Mouse (Mus musculus): Measurements from ENCODE around the gene Tmem169. TPM values are rescaled to one million over a fixed set of nuclear protein-coding genes. Genes with fewer than 3 reads are reported as not detected.
A peak's percentile ranks its signal among the peaks of the same experiment; 100 is the strongest.

Gene Tmem169
- polyA plus RNA-seq, 1 experiment from 2014 or later: 31.0 TPM

DNA sequence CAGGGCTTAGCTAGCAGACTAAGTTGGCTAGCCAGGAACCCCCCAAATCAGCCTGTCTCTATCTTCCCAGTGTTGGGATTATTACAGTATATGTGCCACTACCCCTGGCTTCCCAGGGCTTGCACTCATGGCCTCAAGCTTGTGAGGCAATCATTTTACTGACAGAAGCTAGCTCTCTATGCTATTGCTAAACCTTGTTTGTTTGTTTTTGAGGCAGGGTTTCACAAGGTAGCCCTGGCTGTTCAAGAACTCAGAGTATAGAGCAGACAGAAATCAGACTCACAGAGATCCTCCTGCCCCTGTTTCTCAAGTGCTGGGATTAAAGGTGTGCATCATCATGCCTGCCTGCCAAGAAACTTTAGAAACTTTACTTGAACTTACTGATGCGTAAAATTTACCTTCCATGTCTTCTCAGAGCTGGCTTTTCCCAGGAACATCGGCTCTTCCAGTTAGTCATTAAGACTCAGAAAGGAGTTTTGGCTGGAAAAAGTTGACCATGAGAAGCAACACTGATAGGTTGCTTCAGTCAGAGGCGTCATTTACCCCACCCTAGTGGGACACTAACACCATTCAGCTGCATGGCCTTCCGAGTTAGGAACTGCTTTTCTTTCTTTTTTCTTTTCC lies 4.5 kb downstream of the Tmem169 start:
- no peak overlapping the region for H3K4me2 ChIP-seq (replicated peaks)
- no peaks in the 10 kb centered on the region for H3K9me3 ChIP-seq (replicated peaks)
- H3K27ac ChIP-seq: no peak overlapping the region
- WGBS: 90% methylated on average over 4 of the region's 4 CpGs
- no peak overlapping the region for H3K9ac ChIP-seq
- ATAC-seq (ENCODE audit: low FRiP score): no peak
- H3K4me3 ChIP-seq: no peak overlapping the region
- peaks cover 20% of the 10 kb centered on the region for H3K4me1 ChIP-seq
- 0 out of 2 replicates have a peak, but pooled peaks cover 8% of the 10 kb centered on the region for H3K36me3 ChIP-seq
- no peaks in the 10 kb centered on the region for H3K27me3 ChIP-seq

- no peak overlapping the region for H3K27ac ChIP-seq
- no peaks in the 10 kb centered on the region for H3K9me3 ChIP-seq (replicated peaks)
- H3K4me3 ChIP-seq: no peak overlapping the region
- WGBS: 95% methylated on average over 4 of the region's 4 CpGs
- H3K27me3 ChIP-seq: no peaks in the 10 kb centered on the region
- 0 out of 2 replicates have a peak, but pooled peaks cover 8% of the 10 kb centered on the region for H3K36me3 ChIP-seq
- no peak overlapping the region for H3K4me2 ChIP-seq (replicated peaks)
- H3K9ac ChIP-seq: no peak overlapping the region
- H3K4me1 ChIP-seq: peaks cover 13% of the 10 kb centered on the region
- no peak for ATAC-seq (ENCODE audit: low FRiP score)
Observed at GRCm38 (mm10) chr1:72290896-72291295, 6.7 kb downstream of the Tmem169 start.

DNA sequence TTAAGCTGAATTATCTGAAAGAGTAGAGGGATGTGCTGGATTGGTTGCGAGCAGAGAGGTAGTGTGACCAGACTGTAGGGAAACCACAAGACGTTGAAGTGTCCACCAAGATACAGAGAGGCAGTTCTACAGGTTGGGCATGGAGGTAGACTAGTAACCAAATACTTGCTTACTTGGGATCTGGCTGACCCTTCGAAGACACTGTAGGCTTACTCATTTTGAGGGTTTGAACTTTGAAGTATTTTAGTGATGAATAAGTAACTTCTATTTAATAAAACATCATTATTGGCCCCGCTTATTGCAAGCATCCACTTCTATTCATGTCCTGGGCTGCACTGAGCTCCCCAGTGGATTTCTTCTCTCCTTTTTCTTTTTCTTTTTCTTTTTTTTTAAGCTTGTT lies 7.3 kb downstream of the Tmem169 start:
- Histone ChIP-seq H3K9ac (no peak overlapping the region), H3K4me2 (replicated peaks) (no peak overlapping the region), H3K9me3 (replicated peaks) (no peaks in the 10 kb centered on the region), H3K27ac (no peak overlapping the region), H3K4me1 (peaks cover 9% of the 10 kb centered on the region), H3K36me3 (0 out of 2 replicates have a peak, but pooled peaks cover 8% of the 10 kb centered on the region), H3K27me3 (no peaks in the 10 kb centered on the region), H3K4me3 (no peak overlapping the region)
- 92% methylated on average over 4 of the region's 4 CpGs for WGBS
- ATAC-seq (ENCODE audit: low FRiP score): no peak

DNA sequence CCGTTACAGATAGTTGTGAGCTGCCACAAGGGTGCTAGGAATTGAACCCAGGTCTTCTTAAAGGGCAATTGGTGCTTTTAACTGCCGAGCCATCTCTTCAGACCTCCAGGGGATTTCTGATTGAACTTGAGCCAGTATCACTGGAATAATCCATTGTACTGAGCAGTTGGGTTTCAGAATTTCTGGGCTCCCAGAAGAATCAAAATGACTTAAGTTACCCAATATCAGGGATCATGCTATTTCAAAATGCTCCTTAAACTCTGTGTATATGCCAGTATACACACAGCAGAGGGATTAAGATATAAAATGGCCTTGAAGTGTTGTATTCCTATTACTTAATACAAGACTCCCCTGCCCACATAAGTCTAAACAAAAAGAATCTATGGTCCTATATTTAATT lies 7.8 kb downstream of the Tmem169 start:
- no peak for ATAC-seq (ENCODE audit: low FRiP score)
- H3K4me3 ChIP-seq: no peak overlapping the region
- peaks cover 4% of the 10 kb centered on the region for H3K4me1 ChIP-seq
- 91% methylated on average over 2 of the region's 2 CpGs for WGBS
- no peaks in the 10 kb centered on the region for H3K27me3 ChIP-seq
- 0 out of 2 replicates have a peak, but pooled peaks cover 8% of the 10 kb centered on the region for H3K36me3 ChIP-seq
- no peak overlapping the region for H3K9ac ChIP-seq
- no peaks in the 10 kb centered on the region for H3K9me3 ChIP-seq (replicated peaks)
- no peak overlapping the region for H3K4me2 ChIP-seq (replicated peaks)
- H3K27ac ChIP-seq: no peak overlapping the region

GRCm38 (mm10) chr1:72293869-72294663 lies 9.9 kb downstream of the Tmem169 start:
- H3K27ac ChIP-seq: no peak overlapping the region
- no peak for ATAC-seq (ENCODE audit: low FRiP score)
- no peaks in the 10 kb centered on the region for H3K9me3 ChIP-seq (replicated peaks)
- H3K4me3 ChIP-seq: no peak overlapping the region
- H3K4me1 ChIP-seq: no peaks in the 10 kb centered on the region
- WGBS: 68% methylated on average over 4 of the region's 4 CpGs
- H3K36me3 ChIP-seq: 0 out of 2 replicates have a peak, but pooled peaks cover 15% of the 10 kb centered on the region
- no peak overlapping the region for H3K4me2 ChIP-seq (replicated peaks)
- no peak overlapping the region for H3K9ac ChIP-seq
- H3K27me3 ChIP-seq: no peaks in the 10 kb centered on the region

DNA sequence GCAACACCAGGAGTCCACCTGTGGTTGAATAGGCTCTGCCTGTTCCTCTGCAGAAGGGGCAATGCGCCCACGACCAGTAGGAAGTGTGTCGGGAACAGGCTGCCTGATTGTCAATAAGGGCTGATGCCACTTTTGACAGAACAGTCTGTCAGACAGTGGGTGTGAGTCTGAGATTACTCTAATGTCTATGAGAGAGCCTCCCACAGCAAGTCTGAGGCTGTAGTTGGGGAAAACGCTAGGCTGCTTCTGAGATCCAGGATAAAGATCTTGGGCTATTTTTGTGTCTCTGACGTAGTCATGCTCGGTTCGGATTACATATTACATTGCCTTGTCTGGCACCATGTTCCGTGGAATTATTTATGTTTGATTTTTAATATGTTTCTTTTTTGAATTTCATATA lies 11.6 kb downstream of the Tmem169 start:
- ATAC-seq (ENCODE audit: low FRiP score): no peak
- 88% methylated on average over 8 of the region's 8 CpGs for WGBS
- no peaks in the 10 kb centered on the region for H3K9me3 ChIP-seq (replicated peaks)

DNA sequence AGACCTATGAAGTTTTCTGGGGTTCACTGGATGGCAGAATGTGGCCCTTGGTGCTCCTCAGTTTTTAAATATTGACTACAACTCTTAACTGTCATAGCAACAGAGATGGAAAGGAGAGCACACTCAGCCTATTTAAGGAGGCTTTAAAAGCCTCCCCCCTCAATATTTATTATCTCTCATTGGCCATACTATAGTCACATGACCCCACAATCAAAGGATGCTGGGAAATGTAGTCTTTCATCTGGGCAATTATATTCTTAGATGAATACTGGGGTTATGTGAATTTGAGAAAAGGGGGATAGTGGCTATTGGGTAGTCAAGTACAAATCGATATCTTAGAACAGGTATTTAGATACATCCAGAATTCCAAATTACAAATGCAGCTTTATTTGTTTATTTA lies 17.7 kb downstream of the Tmem169 start:
- H3K27me3 ChIP-seq: no peaks in the 10 kb centered on the region
- H3K27ac ChIP-seq: no peak overlapping the region
- H3K36me3 ChIP-seq: peaks cover 28% of the 10 kb centered on the region
- no peaks in the 10 kb centered on the region for H3K4me1 ChIP-seq
- WGBS: 90% methylated on average over 1 of the region's 1 CpGs
- H3K9ac ChIP-seq: no peak overlapping the region
- no peak for ATAC-seq (ENCODE audit: low FRiP score)
- H3K9me3 ChIP-seq (replicated peaks): no peaks in the 10 kb centered on the region
- no peak overlapping the region for H3K4me3 ChIP-seq
- no peak overlapping the region for H3K4me2 ChIP-seq (replicated peaks)

More for the DNA sequence above, 11.6 kb downstream of the Tmem169 start:
- Histone ChIP-seq H3K4me3 (no peak overlapping the region), H3K4me1 (no peaks in the 10 kb centered on the region), H3K4me2 (replicated peaks) (no peak overlapping the region), H3K9ac (no peak overlapping the region), H3K27ac (no peak overlapping the region), H3K36me3 (peaks cover 28% of the 10 kb centered on the region), H3K27me3 (no peaks in the 10 kb centered on the region)

GRCm38 (mm10) chr1:72306241-72306640 lies 22.1 kb downstream of the Tmem169 start:
- peak overlapping the region; percentile 90; the same call in 1 of the 2 replicates for H3K27ac ChIP-seq
- 0 out of 2 replicates have a peak, but pooled peaks cover 3% of the 10 kb centered on the region for H3K36me3 ChIP-seq
- no peak overlapping the region for H3K9ac ChIP-seq
- H3K4me2 ChIP-seq (replicated peaks): peak overlapping the region; percentile 59
- no peaks in the 10 kb centered on the region for H3K9me3 ChIP-seq (replicated peaks)
- ATAC-seq (ENCODE audit: low FRiP score): no peak
- H3K27me3 ChIP-seq: no peaks in the 10 kb centered on the region
- H3K4me1 ChIP-seq: peaks cover 14% of the 10 kb centered on the region
- WGBS: 45% methylated on average over 3 of the region's 3 CpGs
- no peak overlapping the region for H3K4me3 ChIP-seq

DNA sequence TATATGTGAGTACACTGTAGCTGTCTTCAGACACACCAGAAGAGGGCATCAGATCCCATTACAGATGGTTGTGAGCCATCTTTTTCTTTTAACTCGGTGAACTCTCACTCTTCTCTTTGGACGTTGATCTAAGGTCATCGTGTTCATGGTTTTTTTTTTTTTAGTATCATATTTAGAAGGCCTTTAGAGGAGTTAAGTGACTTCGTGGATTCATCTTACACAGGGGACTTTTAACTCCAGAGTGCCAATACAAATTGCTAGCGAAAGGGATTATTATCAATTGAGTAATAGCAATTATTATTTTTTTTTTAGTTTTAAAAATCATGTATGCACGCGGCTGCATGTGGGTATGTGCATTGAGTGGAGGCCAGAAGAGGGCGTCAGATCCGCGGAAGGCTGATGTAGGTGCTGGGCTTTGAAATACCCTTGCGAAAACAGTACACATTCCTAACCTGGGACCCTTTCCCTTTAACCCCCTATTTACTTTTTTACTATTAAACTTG lies 22.6 kb downstream of the Tmem169 start:
- H3K27me3 ChIP-seq: no peaks in the 10 kb centered on the region

DNA sequence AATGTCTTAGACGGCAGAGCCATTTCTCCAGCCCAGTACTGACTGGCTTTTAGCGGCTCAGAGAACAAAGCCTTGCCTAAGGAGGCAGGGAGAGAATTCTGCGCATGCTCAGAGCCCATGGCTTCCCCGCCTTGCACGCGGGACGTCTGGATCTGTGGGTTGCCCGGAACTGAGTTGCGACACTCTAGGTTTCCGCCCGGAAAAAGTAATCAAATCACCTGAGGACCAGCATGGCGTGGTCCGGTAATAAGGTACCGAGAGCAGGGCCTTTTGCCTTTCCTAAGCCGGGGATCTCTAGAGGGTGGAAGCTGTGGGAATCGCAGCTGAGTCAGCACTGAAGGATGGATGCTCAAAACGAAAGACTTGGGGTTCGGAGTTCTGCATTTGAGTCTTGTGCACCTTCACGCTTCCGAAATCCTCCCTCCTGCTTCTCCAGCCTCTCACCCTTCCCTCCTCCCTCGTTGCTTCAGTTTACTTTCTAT lies 23.2 kb downstream of the Tmem169 start, which contains the start of gene Xrcc5:
Gene Xrcc5 (plus strand): TSS at position 105 of the 482 bp plus-strand sequence.
- ATAC-seq (ENCODE audit: low FRiP score): peak; percentile 97
- Histone ChIP-seq H3K4me3 (peak within 1 kb of the TSS; percentile 58), H3K9me3 (replicated peaks) (no peaks in the 10 kb centered on the region), H3K4me1 (peaks cover 14% of the 10 kb centered on the region), H3K9ac (peak within 1 kb of the TSS; percentile 69), H3K27ac (peak within 1 kb of the TSS; percentile 90), H3K4me2 (replicated peaks) (peak within 1 kb of the TSS; percentile 59), H3K27me3 (no peaks in the 10 kb centered on the region), H3K36me3 (no peaks in the 10 kb centered on the region)
- under 1% methylated on average over 21 of the region's 21 CpGs for WGBS

More for the DNA sequence above, 22.6 kb downstream of the Tmem169 start:
- H3K36me3 ChIP-seq: no peaks in the 10 kb centered on the region
- H3K4me3 ChIP-seq: peak overlapping the region; percentile 58
- peak overlapping the region; percentile 59 for H3K4me2 ChIP-seq (replicated peaks)
- ATAC-seq (ENCODE audit: low FRiP score): peak; percentile 83
- H3K9ac ChIP-seq: peak overlapping the region; percentile 32
- H3K9me3 ChIP-seq (replicated peaks): no peaks in the 10 kb centered on the region
- 1% methylated on average over 11 of the region's 11 CpGs for WGBS
- H3K27ac ChIP-seq: peak overlapping the region; percentile 90
- peaks cover 14% of the 10 kb centered on the region for H3K4me1 ChIP-seq

GRCm38 (mm10) chr1:72308919-72309318 lies 24.8 kb downstream of the Tmem169 start:
- Histone ChIP-seq H3K4me2 (replicated peaks) (no peak overlapping the region), H3K4me1 (peaks cover 14% of the 10 kb centered on the region), H3K9ac (no peak overlapping the region), H3K4me3 (no peak overlapping the region), H3K9me3 (replicated peaks) (no peaks in the 10 kb centered on the region), H3K36me3 (no peaks in the 10 kb centered on the region), H3K27me3 (no peaks in the 10 kb centered on the region), H3K27ac (no peak overlapping the region)
- 68% methylated on average over 4 of the region's 4 CpGs for WGBS
- ATAC-seq (ENCODE audit: low FRiP score): no peak

- Histone ChIP-seq H3K9ac (no peak overlapping the region), H3K36me3 (peaks cover 3% of the 10 kb centered on the region; the same call in 1 of the 2 replicates), H3K4me1 (peaks cover 14% of the 10 kb centered on the region), H3K27ac (no peak overlapping the region), H3K4me2 (replicated peaks) (no peak overlapping the region), H3K27me3 (no peaks in the 10 kb centered on the region), H3K4me3 (no peak overlapping the region), H3K9me3 (replicated peaks) (no peaks in the 10 kb centered on the region)
- ATAC-seq (ENCODE audit: low FRiP score): no peak
- WGBS: 55% methylated on average over 6 of the region's 6 CpGs
Observed at GRCm38 (mm10) chr1:72309744-72310424, 25.7 kb downstream of the Tmem169 start.

All from hindbrain, embryonic 12.5 days (tissue).